8 mouse cellular contexts compared by ENCODE assay signal in genomic region chr11:79963212-79963974, GRCm38 (mm10). TPM values are rescaled to one million over a fixed set of nuclear protein-coding genes. Genes with fewer than 3 reads are reported as not detected.
DNase-seq lines count a peak whose midpoint lies in the region; ATAC-seq lines count a peak whose summit lies in the region.

No protein-coding gene starts in this region.

- no peaks in the 10 kb centered on the region for H3K27me3 ChIP-seq in heart, embryonic 16.5 days (ENCODE audit: control insufficient read depth, insufficient read depth, low read length)
- H3K27me3 ChIP-seq in hindbrain, embryonic 16.5 days (replicated peaks; ENCODE audit: control insufficient read depth, insufficient read depth, low read length), result no peaks in the 10 kb centered on the region
- no peaks in the 10 kb centered on the region for H3K27me3 ChIP-seq in midbrain, embryonic 16.5 days (ENCODE audit: control insufficient read depth, insufficient read depth, low read depth, low read length)

- intact Hi-C loops in heart, postnatal 14 days (cut with DNase I), result loop anchor here (2.0 kb wide), 1 partner anchor 29 kb away; the partner anchor contains the start of gene Suz12

- H3K9ac ChIP-seq in heart, embryonic 16.5 days (ENCODE audit: low read length), result peak overlapping the region; percentile 20; the same call in 1 of the 2 replicates
- H3K9ac ChIP-seq in hindbrain, embryonic 16.5 days (ENCODE audit: low read depth, low read length), result no peak overlapping the region
- no peak overlapping the region for H3K9ac ChIP-seq in midbrain, embryonic 16.5 days (ENCODE audit: low read depth, low read length)

- no peak overlapping the region for H3K4me3 ChIP-seq in heart, embryonic 16.5 days (ENCODE audit: low read length)
- H3K4me3 ChIP-seq in hindbrain, embryonic 16.5 days (ENCODE audit: low read length), result no peak overlapping the region
- no peak overlapping the region for H3K4me3 ChIP-seq in midbrain, embryonic 16.5 days (ENCODE audit: low read depth, low read length)

- H3K4me2 ChIP-seq in heart, embryonic 16.5 days (ENCODE audit: low read depth, low read length), result peak overlapping the region; percentile 90
- peak overlapping the region; percentile 67; the same call in 1 of the 2 replicates for H3K4me2 ChIP-seq in hindbrain, embryonic 16.5 days (ENCODE audit: low read length)
- H3K4me2 ChIP-seq in midbrain, embryonic 16.5 days (ENCODE audit: low read length), result 0 out of 2 replicates have a peak overlapping the region, but pooled peaks have one; percentile 2

- H3K27ac ChIP-seq in heart, embryonic 16.5 days (ENCODE audit: low read length), result no peak overlapping the region
- no peak overlapping the region for H3K27ac ChIP-seq in hindbrain, embryonic 16.5 days (ENCODE audit: low read depth, low read length)
- H3K27ac ChIP-seq in midbrain, embryonic 16.5 days (ENCODE audit: low read length), result no peak overlapping the region

- WGBS in heart, embryonic 16.5 days, result 47% methylated on average over 8 of the region's 8 CpGs
- WGBS in hindbrain, embryonic 16.5 days, result 64% methylated on average over 8 of the region's 8 CpGs
- WGBS in midbrain, embryonic 16.5 days, result 77% methylated on average over 8 of the region's 8 CpGs

- H3K4me1 ChIP-seq in heart, embryonic 16.5 days (ENCODE audit: control insufficient read depth, insufficient read depth, low read length), result peaks cover 12% of the 10 kb centered on the region
- peaks cover 9% of the 10 kb centered on the region for H3K4me1 ChIP-seq in hindbrain, embryonic 16.5 days (ENCODE audit: control insufficient read depth, insufficient read depth, low read depth, low read length)
- peaks cover 11% of the 10 kb centered on the region for H3K4me1 ChIP-seq in midbrain, embryonic 16.5 days (ENCODE audit: control insufficient read depth, insufficient read depth, low read length)

- no peaks in the 10 kb centered on the region for H3K9me3 ChIP-seq in heart, embryonic 16.5 days (replicated peaks; ENCODE audit: control insufficient read depth, low read length)
- no peaks in the 10 kb centered on the region for H3K9me3 ChIP-seq in hindbrain, embryonic 16.5 days (ENCODE audit: control insufficient read depth, low read length)
- no peaks in the 10 kb centered on the region for H3K9me3 ChIP-seq in midbrain, embryonic 16.5 days (replicated peaks; ENCODE audit: control insufficient read depth, low read length, poor library complexity, severe bottlenecking)

- DNase-seq in heart, postnatal 14 days, result no peak
- DNase-seq in adipocyte (ENCODE audit: low spot score), result peak; percentile 62
- DNase-seq in testis, postnatal 10 days (ENCODE audit: low spot score), result no peak
- no peak for DNase-seq in right cerebral cortex, adult 18-20 months

- peaks cover 9% of the 10 kb centered on the region for H3K36me3 ChIP-seq in heart, embryonic 16.5 days (ENCODE audit: control insufficient read depth, insufficient read depth)
- peaks cover 6% of the 10 kb centered on the region for H3K36me3 ChIP-seq in hindbrain, embryonic 16.5 days (ENCODE audit: control insufficient read depth, insufficient read depth, low read length)
- H3K36me3 ChIP-seq in midbrain, embryonic 16.5 days (ENCODE audit: control insufficient read depth, insufficient read depth, low read length), result peaks cover 3% of the 10 kb centered on the region; the same call in 1 of the 2 replicates

- ATAC-seq in heart, embryonic 16.5 days (replicated peaks; ENCODE audit: extremely low read depth, insufficient read depth, low FRiP score), result no peak
- no peak for ATAC-seq in hindbrain, embryonic 16.5 days
- ATAC-seq in midbrain, embryonic 16.5 days, result no peak
- ATAC-seq in megakaryocyte progenitor cell, adult 5-6 weeks (replicated peaks; ENCODE audit: poor library complexity), result no peak

RNA-seq across cellular contexts. Expression of gene Utp6, which starts 1.2 kb away (rescaled TPM):
- 30.1 and 34.1 TPM in 2 replicates for polyA plus RNA-seq in heart, embryonic 16.5 days (2015; fragmentation: Nextera tagmentation; extraction: Ambion mirVana)
- 10 to 100 TPM; 19.4 to 21.3 TPM for total RNA-seq in heart, postnatal 14 days (2021)
- polyA plus RNA-seq in hindbrain, embryonic 16.5 days (2015; fragmentation: Nextera tagmentation; extraction: Ambion mirVana), result 37.3 and 39.9 TPM in 2 replicates
- polyA plus RNA-seq in midbrain, embryonic 16.5 days (2015; fragmentation: Nextera tagmentation; extraction: Ambion mirVana), result 39.2 and 46.0 TPM in 2 replicates
- 29.3 and 29.5 TPM in 2 replicates for total RNA-seq in megakaryocyte progenitor cell, adult 5-6 weeks (2015)
- total RNA-seq in megakaryocyte progenitor cell, adult 5-6 weeks (2017), result 112 and 156 TPM in 2 replicates

RNA-seq across cellular contexts. Expression of gene Suz12, which starts 29.5 kb away (rescaled TPM):
- 12.7 and 13.9 TPM in 2 replicates for polyA plus RNA-seq in heart, embryonic 16.5 days (2015; fragmentation: Nextera tagmentation; extraction: Ambion mirVana)
- 10 to 100 TPM; 28.2 to 30.2 TPM for total RNA-seq in heart, postnatal 14 days (2021)
- polyA plus RNA-seq in hindbrain, embryonic 16.5 days (2015; fragmentation: Nextera tagmentation; extraction: Ambion mirVana), result 9.3 and 9.9 TPM in 2 replicates
- polyA plus RNA-seq in midbrain, embryonic 16.5 days (2015; fragmentation: Nextera tagmentation; extraction: Ambion mirVana), result 11.7 and 13.2 TPM in 2 replicates
- 138 and 147 TPM in 2 replicates for total RNA-seq in megakaryocyte progenitor cell, adult 5-6 weeks (2015)
- 81.3 and 101 TPM in 2 replicates for total RNA-seq in megakaryocyte progenitor cell, adult 5-6 weeks (2017)

Comparison
In these comparisons a context has a peak if more than half of its experiments do, and no peak if none do; other contexts are left out.
1. H3K4me2 ChIP-seq: peak in every context shown above with its lines; median percentile 90 in heart, embryonic 16.5 days; 67 in hindbrain, embryonic 16.5 days; 2 in midbrain, embryonic 16.5 days.